Mouse (Mus musculus): ENCODE results near the gene Ets2. TPM values are rescaled to one million over a fixed set of nuclear protein-coding genes. Genes with fewer than 3 reads are reported as not detected.
"Not testable (repeated sequence)": the region's sequence is repeated elsewhere in the genome, so short reads cannot be mapped to it uniquely, and the experiment has no call there.

Ets2 gene
- polyA plus RNA-seq, 1 experiment from 2014 or later, result 35.1 TPM

DNA sequence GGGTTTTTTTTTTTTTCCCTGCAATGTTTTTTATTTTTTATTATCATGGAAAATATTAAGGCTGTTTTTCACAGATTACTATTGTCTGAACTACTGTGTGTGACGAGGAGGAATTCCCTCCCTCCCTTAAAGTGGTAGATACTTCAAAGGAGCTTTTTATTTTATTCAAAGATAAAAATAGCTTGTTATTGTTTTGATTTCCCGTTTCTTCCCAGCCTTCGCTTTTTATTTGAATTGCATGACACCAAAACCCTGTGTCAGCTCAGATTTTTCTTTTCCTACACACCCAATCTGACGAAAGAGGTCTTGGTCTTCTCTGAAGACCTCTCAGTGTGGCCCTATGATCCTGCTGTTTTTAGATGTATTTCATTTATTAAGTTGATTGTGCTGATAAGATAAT is 7.3 kb downstream of the Ets2 start:
- no peak overlapping the region for H3K27ac ChIP-seq (replicated peaks)

GRCm38 (mm10) chr16:95710129-95710528 is 8.3 kb downstream of the Ets2 start:
- Histone ChIP-seq H3K36me3 (ENCODE audit: control insufficient read depth, insufficient read depth, low read length) (peaks cover 47% of the 10 kb centered on the region), H3K4me2 (replicated peaks; ENCODE audit: low read depth) (no peak overlapping the region), H3K9me3 (ENCODE audit: control insufficient read depth, low read length) (no peaks in the 10 kb centered on the region), H3K27ac (replicated peaks) (no peak overlapping the region), H3K4me1 (replicated peaks; ENCODE audit: control insufficient read depth, insufficient read depth) (no peaks in the 10 kb centered on the region), H3K9ac (ENCODE audit: low read length) (no peak overlapping the region), H3K4me3 (ENCODE audit: low read depth, low read length) (no peak overlapping the region), H3K27me3 (ENCODE audit: control insufficient read depth, insufficient read depth, low read length) (no peaks in the 10 kb centered on the region)
- ATAC-seq (ENCODE audit: low FRiP score, low TSS enrichment) (no peak), DNase-seq (ENCODE audit: low spot score) (no peak)
- TF ChIP-seq CTCF (IDR thresholded peaks at IDR 0.05; ENCODE audit: low read depth), result no peak
- no peak for TF ChIP-seq EP300 (optimal IDR thresholded peaks at IDR 0.05)
- 91% methylated on average over 6 of the region's 6 CpGs for WGBS

More for the DNA sequence above, 7.3 kb downstream of the Ets2 start:
- no peak overlapping the region for H3K9ac ChIP-seq (ENCODE audit: low read length)
- H3K27me3 ChIP-seq (ENCODE audit: control insufficient read depth, insufficient read depth, low read length), result no peaks in the 10 kb centered on the region
- no peak for DNase-seq (ENCODE audit: low spot score)
- H3K36me3 ChIP-seq (ENCODE audit: control insufficient read depth, insufficient read depth, low read length), result peaks cover 38% of the 10 kb centered on the region
- ATAC-seq (ENCODE audit: low FRiP score, low TSS enrichment), result no peak
- 60% methylated on average over 4 of the region's 4 CpGs for WGBS
- no peak overlapping the region for H3K4me3 ChIP-seq (ENCODE audit: low read depth, low read length)
- no peak overlapping the region for H3K4me2 ChIP-seq (replicated peaks; ENCODE audit: low read depth)
- peaks cover 6% of the 10 kb centered on the region; the same call in 1 of the 2 replicates for H3K4me1 ChIP-seq (replicated peaks; ENCODE audit: control insufficient read depth, insufficient read depth)
- no peak for TF ChIP-seq EP300 (optimal IDR thresholded peaks at IDR 0.05)
- TF ChIP-seq CTCF (IDR thresholded peaks at IDR 0.05; ENCODE audit: low read depth), result no peak
- no peaks in the 10 kb centered on the region for H3K9me3 ChIP-seq (ENCODE audit: control insufficient read depth, low read length)

- TF ChIP-seq EP300 (optimal IDR thresholded peaks at IDR 0.05) (no peak), CTCF (IDR thresholded peaks at IDR 0.05; ENCODE audit: low read depth) (no peak)
- no peaks in the 10 kb centered on the region for H3K27me3 ChIP-seq (ENCODE audit: control insufficient read depth, insufficient read depth, low read length)
- no peak overlapping the region for H3K9ac ChIP-seq (ENCODE audit: low read length)
- no peaks in the 10 kb centered on the region for H3K4me1 ChIP-seq (replicated peaks; ENCODE audit: control insufficient read depth, insufficient read depth)
- 83% methylated on average over 10 of the region's 10 CpGs for WGBS
- no peak overlapping the region for H3K4me3 ChIP-seq (ENCODE audit: low read depth, low read length)
- H3K9me3 ChIP-seq (ENCODE audit: control insufficient read depth, low read length), result no peaks in the 10 kb centered on the region
- peaks cover 63% of the 10 kb centered on the region for H3K36me3 ChIP-seq (ENCODE audit: control insufficient read depth, insufficient read depth, low read length)
- H3K4me2 ChIP-seq (replicated peaks; ENCODE audit: low read depth), result no peak overlapping the region
- no peak for DNase-seq (ENCODE audit: low spot score)
- H3K27ac ChIP-seq (replicated peaks), result no peak overlapping the region
- ATAC-seq (ENCODE audit: low FRiP score, low TSS enrichment), result no peak
Measured at GRCm38 (mm10) chr16:95712121-95712520, 10.2 kb downstream of the Ets2 start.

GRCm38 (mm10) chr16:95713077-95713476 is 11.2 kb downstream of the Ets2 start:
- H3K9me3 ChIP-seq (ENCODE audit: control insufficient read depth, low read length); H3K4me2 ChIP-seq (replicated peaks; ENCODE audit: low read depth); H3K4me3 ChIP-seq (ENCODE audit: low read depth, low read length); H3K27ac ChIP-seq (replicated peaks); H3K27me3 ChIP-seq (ENCODE audit: control insufficient read depth, insufficient read depth, low read length); DNase-seq (ENCODE audit: low spot score); H3K4me1 ChIP-seq (replicated peaks; ENCODE audit: control insufficient read depth, insufficient read depth); ATAC-seq (ENCODE audit: low FRiP score, low TSS enrichment); H3K9ac ChIP-seq (ENCODE audit: low read length): not testable (repeated sequence)
- H3K36me3 ChIP-seq (ENCODE audit: control insufficient read depth, insufficient read depth, low read length), result peaks cover 70% of the 10 kb centered on the region
- WGBS, result 84% methylated on average over 2 of the region's 2 CpGs
- 0 out of 2 replicates have a peak, but pooled peaks have one; percentile 6 for TF ChIP-seq CTCF (IDR thresholded peaks at IDR 0.05; ENCODE audit: low read depth)

DNA sequence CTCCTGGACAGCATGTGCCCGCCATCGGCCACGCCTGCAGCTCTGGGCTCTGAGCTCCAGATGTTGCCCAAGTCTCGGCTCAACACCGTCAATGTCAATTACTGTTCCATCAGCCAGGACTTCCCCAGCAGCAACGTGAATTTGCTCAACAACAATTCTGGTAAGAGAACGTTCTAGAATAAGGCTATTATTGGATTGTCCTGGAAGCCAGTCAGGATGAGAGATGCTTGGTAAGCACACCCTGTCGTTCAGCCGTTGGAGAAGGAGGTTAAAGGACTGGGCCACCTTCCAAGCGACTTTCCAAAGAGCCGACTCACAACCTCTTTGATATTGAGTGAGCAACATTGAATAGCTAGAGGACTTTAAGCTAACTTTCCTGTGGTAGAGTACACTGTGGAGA is 13.2 kb downstream of the Ets2 start:
- 73% methylated on average over 11 of the region's 11 CpGs for WGBS
- ATAC-seq (ENCODE audit: low FRiP score, low TSS enrichment) (no peak), DNase-seq (ENCODE audit: low spot score) (no peak)
- Histone ChIP-seq H3K4me1 (replicated peaks; ENCODE audit: control insufficient read depth, insufficient read depth) (no peaks in the 10 kb centered on the region), H3K27ac (replicated peaks) (0 out of 2 replicates have a peak overlapping the region, but pooled peaks have one; percentile 1), H3K9ac (ENCODE audit: low read length) (no peak overlapping the region), H3K4me2 (replicated peaks; ENCODE audit: low read depth) (no peak overlapping the region), H3K4me3 (ENCODE audit: low read depth, low read length) (no peak overlapping the region), H3K36me3 (ENCODE audit: control insufficient read depth, insufficient read depth, low read length) (peaks cover 80% of the 10 kb centered on the region), H3K27me3 (ENCODE audit: control insufficient read depth, insufficient read depth, low read length) (no peaks in the 10 kb centered on the region), H3K9me3 (ENCODE audit: control insufficient read depth, low read length) (no peaks in the 10 kb centered on the region)
- no peak for TF ChIP-seq CTCF (IDR thresholded peaks at IDR 0.05; ENCODE audit: low read depth)
- no peak for TF ChIP-seq EP300 (optimal IDR thresholded peaks at IDR 0.05)

- peak; percentile 58; the same call in 1 of the 2 replicates for ATAC-seq (ENCODE audit: low FRiP score, low TSS enrichment)
- DNase-seq (ENCODE audit: low spot score), result peak; percentile 42
Measured at GRCm38 (mm10) chr16:95716061-95716706, 14.3 kb downstream of the Ets2 start.

More at GRCm38 (mm10) chr16:95716061-95716706, 14.3 kb downstream of the Ets2 start:
- no peak overlapping the region for H3K4me2 ChIP-seq (replicated peaks; ENCODE audit: low read depth)
- H3K9me3 ChIP-seq (ENCODE audit: control insufficient read depth, low read length), result no peaks in the 10 kb centered on the region
- no peak overlapping the region for H3K9ac ChIP-seq (ENCODE audit: low read length)
- H3K27ac ChIP-seq (replicated peaks), result peak overlapping the region; percentile 61
- H3K4me1 ChIP-seq (replicated peaks; ENCODE audit: control insufficient read depth, insufficient read depth), result no peaks in the 10 kb centered on the region
- 70% methylated on average over 12 of the region's 12 CpGs for WGBS
- peaks cover 79% of the 10 kb centered on the region for H3K36me3 ChIP-seq (ENCODE audit: control insufficient read depth, insufficient read depth, low read length)
- H3K27me3 ChIP-seq (ENCODE audit: control insufficient read depth, insufficient read depth, low read length), result no peaks in the 10 kb centered on the region
- TF ChIP-seq CTCF (IDR thresholded peaks at IDR 0.05; ENCODE audit: low read depth) (no peak), EP300 (optimal IDR thresholded peaks at IDR 0.05) (no peak)
- H3K4me3 ChIP-seq (ENCODE audit: low read depth, low read length), result no peak overlapping the region

Data from stomach, postnatal 0 days (tissue).